Mouse (Mus musculus): Measurements from ENCODE around the gene Oit1.
A peak's percentile ranks its signal among the peaks of the same experiment; 100 is the strongest.

Gene Oit1

GRCm38 (mm10) chr14:8335947-8336346 lies 42.6 kb downstream of the Oit1 start:
- no peak for DNase-seq (ENCODE audit: low spot score in 2 of 2)

GRCm38 (mm10) chr14:8334511-8334910 lies 44.0 kb downstream of the Oit1 start:
- DNase-seq (ENCODE audit: low spot score in 2 of 2) = no peak

GRCm38 (mm10) chr14:8332314-8333252 lies 46.0 kb downstream of the Oit1 start:
- DNase-seq (ENCODE audit: low spot score in 2 of 2) = no peak

GRCm38 (mm10) chr14:8331307-8331905 lies 47.1 kb downstream of the Oit1 start:
- no peak for DNase-seq (ENCODE audit: low spot score in 2 of 2)

GRCm38 (mm10) chr14:8330390-8330789 lies 48.2 kb downstream of the Oit1 start:
- DNase-seq (ENCODE audit: low spot score in 2 of 2) = no peak

GRCm38 (mm10) chr14:8329552-8329951 lies 49.0 kb downstream of the Oit1 start:
- no peak for DNase-seq (ENCODE audit: low spot score in 2 of 2)

- no peak for DNase-seq (ENCODE audit: low spot score in 2 of 2)
Measured at GRCm38 (mm10) chr14:8327371-8327770, 51.2 kb downstream of the Oit1 start.

- no peak for DNase-seq (ENCODE audit: low spot score in 2 of 2)
Measured at GRCm38 (mm10) chr14:8326961-8327360, 51.6 kb downstream of the Oit1 start.

- no peak for DNase-seq (ENCODE audit: low spot score in 2 of 2)
Measured at GRCm38 (mm10) chr14:8325746-8326145, 52.8 kb downstream of the Oit1 start.

GRCm38 (mm10) chr14:8320528-8320927 lies 58.0 kb downstream of the Oit1 start:
- no peak for DNase-seq (ENCODE audit: low spot score in 2 of 2)

- no peak for DNase-seq (ENCODE audit: low spot score in 2 of 2)
Measured at GRCm38 (mm10) chr14:8317194-8318097, 61.1 kb downstream of the Oit1 start, which contains the start of gene Fam107a. Gene Fam107a (minus strand): TSS chr14:8318023.

GRCm38 (mm10) chr14:8316366-8317193 lies 62.0 kb downstream of the Oit1 start:
- DNase-seq (ENCODE audit: low spot score in 2 of 2) = no peak

- DNase-seq (ENCODE audit: low spot score in 2 of 2) = no peak
Measured at GRCm38 (mm10) chr14:8315169-8315568, 63.4 kb downstream of the Oit1 start.

- DNase-seq (ENCODE audit: low spot score in 2 of 2) = no peak
Measured at GRCm38 (mm10) chr14:8314536-8314935, 64.0 kb downstream of the Oit1 start.

GRCm38 (mm10) chr14:8313877-8314276 lies 64.7 kb downstream of the Oit1 start:
- DNase-seq (ENCODE audit: low spot score in 2 of 2) = peak; percentile 28 to 31

GRCm38 (mm10) chr14:8309621-8310141 lies 68.9 kb downstream of the Oit1 start:
- DNase-seq (ENCODE audit: low spot score in 2 of 2) = peak; percentile 20 to 44

- no peak for DNase-seq (ENCODE audit: low spot score in 2 of 2)
Measured at GRCm38 (mm10) chr14:8308650-8309049, 69.9 kb downstream of the Oit1 start.

- DNase-seq (ENCODE audit: low spot score in 2 of 2) = no peak
Measured at GRCm38 (mm10) chr14:8306884-8307283, 71.7 kb downstream of the Oit1 start.

- no peak for DNase-seq (ENCODE audit: low spot score in 2 of 2)
Measured at GRCm38 (mm10) chr14:8305014-8305413, 73.5 kb downstream of the Oit1 start.

GRCm38 (mm10) chr14:8304082-8304481 lies 74.5 kb downstream of the Oit1 start:
- DNase-seq (ENCODE audit: low spot score in 2 of 2) = no peak

- no peak for DNase-seq (ENCODE audit: low spot score in 2 of 2)
Measured at GRCm38 (mm10) chr14:8302687-8303086, 75.9 kb downstream of the Oit1 start.
